Mouse (Mus musculus): ENCODE results near the gene Ank3.

Ank3 gene

DNA sequence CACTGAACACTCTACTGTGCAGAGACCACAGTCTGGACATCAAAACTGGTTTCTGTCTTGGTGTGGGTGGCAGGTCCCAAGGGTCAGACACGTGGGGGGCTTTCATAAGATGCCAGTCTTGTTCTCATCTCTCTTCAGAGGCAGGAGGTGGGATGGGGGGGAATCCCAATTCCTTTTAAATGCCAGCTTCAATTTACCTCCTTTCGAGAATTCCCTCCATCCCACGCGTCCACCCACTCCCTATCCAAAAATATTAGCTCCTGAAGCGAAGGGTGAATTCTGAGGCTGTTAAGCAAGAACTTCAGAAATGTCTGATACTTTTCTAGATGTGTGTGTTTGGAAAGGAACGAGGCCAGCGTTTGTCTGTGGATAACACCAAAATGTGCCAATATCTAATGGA is 177.7 kb downstream of the Ank3 start:
- no peak for DNase-seq

DNA sequence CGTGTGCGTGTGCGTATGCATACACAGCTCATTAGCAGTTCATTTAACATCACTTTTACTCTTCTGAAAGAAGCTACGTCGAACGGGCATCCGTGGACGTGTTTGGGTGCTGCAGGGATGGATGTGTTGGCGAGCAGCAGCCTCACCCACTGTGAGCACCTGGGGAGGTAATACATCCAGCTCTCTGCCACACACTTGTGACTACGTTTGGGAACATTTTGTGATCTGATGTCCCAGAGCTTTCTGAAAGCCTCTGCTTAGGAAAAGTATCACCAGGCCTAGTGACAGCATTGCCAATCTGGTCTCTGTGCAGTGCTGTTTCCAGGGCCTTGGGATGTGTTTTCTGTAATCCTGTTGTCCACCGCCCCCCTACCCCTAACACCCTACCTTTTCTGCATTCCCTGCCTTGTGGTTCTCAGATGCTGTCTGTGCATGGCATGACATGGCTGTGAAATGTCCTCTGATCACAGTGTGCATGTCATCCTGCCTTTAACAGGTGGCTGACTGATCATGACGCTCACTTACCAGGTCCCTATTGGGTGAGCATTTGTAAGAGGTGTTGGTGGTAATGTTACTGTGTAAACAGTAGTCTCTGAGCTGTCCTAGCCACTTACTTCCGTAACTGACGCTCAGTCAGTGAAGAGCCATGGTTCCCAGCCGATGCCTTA is 178.6 kb downstream of the Ank3 start:
- no peak for DNase-seq

DNA sequence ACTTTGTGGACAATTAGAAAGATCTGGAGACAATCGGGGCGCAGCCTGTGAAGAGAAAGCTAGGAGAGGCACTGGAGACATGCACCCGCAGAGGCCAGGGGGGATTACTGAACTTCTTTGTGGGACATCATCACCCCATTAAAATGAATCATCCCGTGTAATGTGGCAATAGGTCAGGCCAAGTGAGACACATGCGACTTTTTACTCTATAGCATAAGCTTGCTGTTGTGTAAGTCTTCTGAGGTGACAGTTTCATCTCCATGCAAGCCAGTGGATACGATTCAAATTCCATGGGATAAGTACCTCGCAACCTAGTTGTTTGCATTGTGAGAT is 179.1 kb downstream of the Ank3 start:
- DNase-seq: no peak

DNA sequence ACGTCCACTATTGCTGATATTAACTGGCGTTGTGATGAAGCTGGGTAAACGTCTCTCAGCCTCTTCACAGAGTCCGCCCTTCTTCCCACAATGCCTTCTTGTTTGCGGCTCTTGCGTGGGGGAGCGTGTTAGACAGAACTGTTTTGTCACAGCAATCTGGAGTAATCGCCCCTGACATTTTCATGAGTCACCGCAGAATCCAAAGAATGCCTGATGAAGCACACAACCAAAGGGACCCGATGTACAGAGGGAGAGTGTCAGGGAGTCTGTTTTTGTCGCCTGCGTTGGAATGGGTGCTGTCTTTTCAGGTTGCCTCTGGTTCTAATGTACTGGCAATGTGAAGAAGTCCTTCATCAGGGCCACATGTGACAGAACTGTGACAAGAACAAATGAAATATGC is 181.0 kb downstream of the Ank3 start:
- peak; percentile 22 for DNase-seq

DNA sequence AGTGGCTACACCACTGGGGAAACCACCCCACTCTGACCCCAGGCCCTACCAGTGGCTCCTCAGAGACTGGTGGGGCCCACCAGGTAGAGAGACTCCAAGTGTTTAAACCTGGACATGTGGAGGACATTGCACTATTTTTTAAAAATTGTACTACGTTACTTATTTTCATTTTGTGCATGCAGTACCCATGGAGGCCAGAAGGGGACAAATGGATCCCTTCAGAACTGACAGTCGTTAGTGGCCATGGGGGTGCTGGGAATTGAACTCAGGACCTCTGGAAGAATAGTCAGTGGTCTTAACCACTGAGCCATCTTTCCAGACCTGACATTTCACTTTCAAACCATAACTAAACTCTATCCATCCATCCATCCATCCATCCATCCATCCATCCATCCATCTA is 183.0 kb downstream of the Ank3 start:
- DNase-seq: no peak

DNA sequence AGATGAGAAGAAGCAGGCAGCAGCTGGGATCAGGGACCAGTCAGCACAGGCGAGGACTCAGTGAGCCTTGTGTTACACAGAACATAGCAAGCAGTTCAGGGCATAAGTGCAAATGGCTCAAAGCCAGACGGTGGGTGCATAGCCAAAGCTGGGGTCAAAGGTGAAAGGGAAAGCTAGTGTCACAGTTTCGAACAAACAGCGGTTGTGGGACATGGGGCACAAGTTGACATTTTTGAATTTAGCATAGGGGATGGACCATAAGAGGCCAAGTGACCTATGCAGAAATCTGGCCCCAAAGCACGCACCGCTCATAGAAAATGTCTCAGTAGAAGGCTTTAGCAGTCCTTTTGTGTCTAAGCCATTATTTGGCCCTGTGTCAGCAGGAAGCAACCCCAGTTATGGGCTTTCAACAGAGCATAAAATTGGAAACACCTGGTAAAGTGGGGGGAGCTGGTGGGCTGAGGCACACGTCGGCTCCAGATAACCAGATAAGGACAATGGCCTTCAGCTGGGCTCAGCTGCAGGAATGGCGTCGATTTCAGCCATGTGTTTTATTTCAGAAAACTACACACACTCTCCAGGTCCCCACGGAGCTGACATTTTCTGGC is 185.4 kb downstream of the Ank3 start:
- peak; percentile 82 for DNase-seq

DNA sequence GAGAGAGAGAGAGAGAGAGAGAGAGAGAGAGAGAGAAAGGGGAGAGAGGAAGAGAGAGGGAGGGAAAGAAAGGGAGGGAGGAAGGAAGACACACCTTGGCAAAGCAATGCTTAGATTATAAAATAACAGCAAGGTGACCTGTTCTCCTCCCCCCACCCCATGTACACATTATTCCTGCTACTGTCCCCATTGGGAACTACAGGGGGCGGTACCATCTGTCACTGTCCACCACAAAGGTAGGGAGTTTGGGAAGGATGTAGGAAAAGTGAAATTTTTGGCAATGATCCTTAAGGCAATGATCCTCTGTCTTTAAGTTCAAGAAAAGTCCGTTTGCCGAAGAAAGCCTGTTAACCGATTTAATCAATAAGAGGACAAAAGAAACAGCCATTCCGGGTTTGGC is 186.0 kb downstream of the Ank3 start:
- no peak for DNase-seq

DNA sequence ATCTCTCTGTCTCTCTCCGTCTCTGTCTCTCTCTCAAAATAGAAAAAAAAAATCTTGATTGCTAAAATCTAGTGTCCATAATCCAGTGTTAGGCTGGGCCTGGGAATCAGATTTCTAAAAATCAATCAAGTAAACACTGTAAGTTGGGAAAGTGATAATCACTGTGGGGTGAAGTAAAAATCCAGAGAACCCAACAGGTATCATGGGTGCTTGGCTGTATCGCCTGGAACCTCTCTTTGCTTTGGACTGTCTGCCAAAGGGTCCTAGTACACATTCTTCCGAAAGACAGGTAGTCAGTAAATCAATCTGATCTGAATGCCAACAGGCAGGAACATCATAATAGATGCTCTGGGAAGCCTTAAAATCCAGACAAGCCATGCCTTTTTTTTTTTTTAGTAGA is 186.7 kb downstream of the Ank3 start:
- no peak for DNase-seq

DNA sequence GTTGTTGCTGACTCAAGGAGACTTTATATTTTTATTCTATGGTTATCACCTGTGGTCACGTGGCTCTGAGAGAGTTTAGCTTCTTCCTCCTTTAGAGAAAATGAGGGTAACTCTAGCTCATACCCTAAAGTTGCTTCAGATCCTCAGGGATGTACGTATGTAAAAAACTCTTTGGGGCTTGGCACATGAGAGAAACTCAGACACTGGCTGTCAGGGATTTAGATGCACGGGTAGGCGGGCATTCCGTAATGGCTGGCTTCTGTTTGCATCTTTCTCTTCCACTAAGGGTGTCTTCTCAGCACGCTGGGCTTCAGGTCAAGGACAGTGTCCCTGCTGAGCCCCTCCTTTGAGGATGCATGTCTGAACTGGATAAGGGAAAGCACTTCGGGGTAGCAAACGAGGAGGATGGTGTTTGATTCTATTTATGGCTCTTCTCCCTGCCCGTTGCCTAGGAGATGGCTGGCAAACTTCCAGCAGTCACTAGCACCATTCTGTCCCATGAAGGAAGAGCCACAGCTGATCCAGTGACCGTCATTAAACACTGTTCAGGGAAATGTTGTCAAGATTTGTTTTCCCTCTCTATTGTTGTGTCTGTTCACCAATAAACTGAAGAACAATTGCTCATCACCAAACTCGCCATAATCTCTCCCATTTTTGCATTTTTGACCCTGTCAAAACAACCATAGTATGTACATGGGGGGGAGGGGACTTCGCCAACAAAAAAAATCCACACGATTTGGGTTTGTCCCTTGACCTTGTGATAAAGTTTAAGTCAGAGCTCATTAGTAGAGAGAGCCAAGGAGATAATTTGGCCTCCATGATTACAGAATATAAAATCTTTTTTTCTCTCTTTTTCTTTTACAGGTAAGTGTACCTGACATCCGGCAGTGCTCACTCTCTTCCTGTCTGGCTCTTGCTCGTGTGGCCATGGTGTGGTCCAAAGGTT is 195.9 kb downstream of the Ank3 start:
- DNase-seq: peak; percentile 87

DNA sequence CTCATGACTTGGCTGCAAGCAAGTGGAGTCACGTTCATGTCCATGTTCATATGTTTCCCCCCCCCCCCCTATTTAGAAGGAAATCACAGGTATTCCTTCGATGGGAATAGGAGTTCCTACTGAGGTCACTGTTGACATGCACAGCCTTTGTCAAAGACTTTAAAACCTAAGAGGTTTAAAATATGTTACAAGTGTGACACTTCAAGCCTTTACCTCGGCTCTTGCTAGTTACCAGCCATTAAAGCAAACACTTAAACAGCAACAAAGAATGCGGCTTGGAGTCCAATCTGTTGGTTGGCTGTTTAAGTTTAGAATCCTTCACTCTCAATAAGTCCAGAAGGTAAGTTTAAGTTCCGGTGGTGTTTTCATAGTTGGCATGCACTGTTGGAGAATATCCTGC is 196.9 kb downstream of the Ank3 start:
- DNase-seq: no peak

DNA sequence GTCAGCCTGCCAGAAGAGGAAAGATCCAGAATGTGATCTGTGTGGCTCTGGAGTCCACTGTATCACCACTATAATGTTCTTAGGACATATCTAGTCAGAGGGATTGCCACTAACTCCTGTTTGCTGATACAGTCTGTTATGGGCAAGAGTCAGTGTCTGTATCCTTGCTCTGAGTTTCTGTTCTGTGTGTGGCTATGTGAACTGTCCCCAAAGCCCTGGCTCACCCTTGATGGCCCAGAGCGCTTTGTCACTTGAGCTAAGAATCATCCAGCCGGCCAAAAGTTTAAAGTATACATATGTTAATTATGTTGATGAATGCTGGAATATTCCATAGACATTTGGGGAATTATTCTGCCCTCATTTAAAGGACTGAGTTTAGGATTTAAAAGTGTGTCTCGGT is 202.9 kb downstream of the Ank3 start:
- DNase-seq: no peak

DNA sequence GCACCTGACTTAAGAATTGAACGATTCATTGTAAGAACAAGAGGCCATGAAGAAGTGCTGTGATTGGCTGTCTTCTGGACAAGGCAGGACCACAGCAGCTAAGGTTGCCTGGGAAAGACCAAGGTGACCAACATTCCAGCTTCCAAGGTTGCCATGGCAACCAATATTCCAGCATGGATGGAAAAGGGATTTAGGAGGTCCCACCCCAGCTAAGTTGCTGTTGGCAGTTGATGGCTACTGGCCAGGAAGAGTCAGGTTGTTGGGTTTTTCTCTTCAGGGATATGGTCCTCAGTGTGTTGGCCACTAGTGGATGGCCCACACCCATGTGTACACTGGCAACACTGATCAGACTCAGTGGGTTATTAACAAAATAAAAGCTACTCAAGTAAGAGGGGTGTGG is 204.1 kb downstream of the Ank3 start:
- no peak for DNase-seq

DNA sequence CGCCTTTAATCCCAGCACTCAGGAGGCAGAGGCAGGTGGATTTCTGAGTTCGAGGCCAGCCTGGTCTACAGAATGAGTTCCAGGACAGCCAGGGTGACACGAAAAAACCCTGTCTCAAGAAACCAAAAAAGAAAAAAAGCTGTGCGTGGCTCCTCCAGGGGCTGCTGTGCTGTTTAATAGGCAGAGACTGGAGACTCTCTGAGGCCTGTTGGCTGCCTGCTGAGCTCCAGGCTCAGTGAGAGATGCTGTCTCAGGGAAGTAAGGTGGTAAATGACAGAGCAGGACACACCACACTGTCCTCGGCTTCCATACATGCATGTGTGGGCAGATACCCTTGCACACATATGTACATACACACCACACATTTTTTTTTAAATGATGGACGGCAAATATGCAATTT is 206.0 kb downstream of the Ank3 start:
- no peak for DNase-seq

DNA sequence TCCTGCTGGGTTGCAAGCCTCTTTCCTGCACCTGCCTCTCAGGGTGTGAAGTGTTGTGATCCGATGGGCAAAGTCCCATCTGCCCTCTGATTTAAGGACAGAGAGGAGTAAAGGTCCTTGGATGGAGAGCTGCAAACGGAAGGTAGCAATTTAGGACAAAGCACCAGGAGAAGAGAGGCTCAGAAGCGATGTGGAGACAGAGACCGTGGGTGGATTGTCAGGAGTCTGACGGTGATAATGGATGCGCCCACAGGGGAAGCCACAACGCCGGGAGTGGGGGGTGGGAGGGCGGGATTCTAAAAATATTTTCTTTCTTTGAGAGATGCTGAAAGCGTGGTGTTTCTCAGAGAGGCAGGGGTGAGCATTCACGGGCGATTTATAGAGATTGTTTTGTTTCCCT is 206.6 kb downstream of the Ank3 start:
- no peak for DNase-seq

DNA sequence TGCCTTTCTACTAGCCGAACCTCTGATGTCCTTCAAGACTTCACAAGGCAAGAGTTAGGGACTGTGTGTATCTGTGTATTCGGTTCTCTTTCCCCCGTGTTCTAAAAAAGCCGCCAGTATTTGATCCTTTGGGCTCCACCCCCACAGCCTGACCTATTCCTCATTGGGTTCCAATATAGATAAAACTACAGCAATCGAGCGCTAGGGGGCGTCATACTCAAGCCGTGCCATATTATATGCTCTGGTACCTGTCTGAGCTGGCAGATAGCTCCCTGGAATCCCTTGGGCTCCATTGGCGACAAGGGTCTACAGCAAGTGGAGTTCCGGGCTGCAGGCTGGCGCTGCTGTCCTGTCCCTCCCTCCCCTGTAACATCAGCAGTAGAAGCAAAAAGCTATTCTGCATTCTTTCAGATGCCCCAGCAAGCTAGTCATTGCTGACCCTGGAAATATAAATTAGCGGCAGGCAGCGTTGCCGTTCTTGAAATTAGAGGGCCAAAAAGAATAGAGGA is 209.1 kb downstream of the Ank3 start:
- DNase-seq: no peak

DNA sequence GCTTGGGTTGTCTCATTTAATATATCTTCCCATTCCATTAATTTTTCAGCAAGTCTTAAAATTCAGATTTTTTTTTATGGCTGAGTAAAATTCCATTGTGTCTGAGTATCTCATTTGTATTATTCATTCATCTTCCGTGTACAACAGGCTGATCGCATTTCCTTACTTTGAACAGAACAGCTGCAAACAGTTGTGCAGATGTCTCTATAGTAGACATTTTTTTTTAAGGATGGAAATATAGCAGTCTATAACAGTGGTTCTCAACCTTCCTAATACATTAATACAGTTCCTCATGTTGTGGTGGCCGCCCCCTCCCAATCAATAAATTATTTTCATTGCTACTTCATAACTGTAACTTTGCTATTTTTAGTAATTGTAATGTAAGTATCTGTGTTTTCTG is 212.7 kb downstream of the Ank3 start:
- no peak for DNase-seq

DNA sequence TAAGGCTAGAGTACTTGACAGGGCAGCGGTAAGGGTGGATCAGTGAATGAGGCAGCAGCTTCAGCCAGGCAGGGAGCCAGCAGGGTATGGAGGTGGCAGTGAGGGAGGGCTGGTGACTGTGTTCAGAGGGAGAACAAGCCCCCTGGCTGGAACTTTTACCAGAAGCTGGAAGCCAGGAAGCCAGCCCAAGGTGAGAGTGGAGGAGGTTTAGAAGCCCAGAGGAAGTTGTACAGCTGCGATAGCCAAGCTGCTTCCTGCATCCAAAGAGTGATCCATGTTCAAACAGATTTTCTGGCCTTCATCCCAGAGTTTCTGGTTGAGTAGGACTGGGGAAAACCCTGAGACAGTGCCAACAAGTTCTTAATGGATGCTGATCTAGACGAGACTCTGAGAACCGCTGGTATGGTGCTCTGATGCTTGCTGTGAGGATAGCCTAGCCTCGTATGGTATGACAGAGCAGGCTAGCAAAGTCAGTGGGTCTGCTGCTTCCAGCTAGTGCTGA is 213.3 kb downstream of the Ank3 start:
- peak; percentile 64 for DNase-seq

DNA sequence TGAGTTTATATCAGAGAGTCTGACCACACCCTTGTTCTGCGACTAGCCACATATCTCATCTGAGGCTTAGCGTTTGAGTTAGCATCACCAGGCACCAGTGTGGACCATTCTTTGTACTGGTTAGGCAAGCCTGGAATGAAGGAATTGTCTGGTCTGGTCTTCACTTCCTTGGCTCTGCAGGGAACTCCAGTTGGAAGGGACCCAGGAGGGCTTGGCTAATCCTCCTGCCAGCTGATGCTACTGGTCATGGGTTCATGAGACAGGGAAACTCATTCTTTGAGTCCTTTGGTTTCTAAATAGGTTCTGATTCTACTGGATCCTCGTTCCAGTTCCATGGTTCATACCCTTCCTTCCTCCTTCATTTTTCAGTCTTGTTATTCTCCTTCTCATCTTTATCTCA is 218.4 kb downstream of the Ank3 start:
- DNase-seq: no peak

DNA sequence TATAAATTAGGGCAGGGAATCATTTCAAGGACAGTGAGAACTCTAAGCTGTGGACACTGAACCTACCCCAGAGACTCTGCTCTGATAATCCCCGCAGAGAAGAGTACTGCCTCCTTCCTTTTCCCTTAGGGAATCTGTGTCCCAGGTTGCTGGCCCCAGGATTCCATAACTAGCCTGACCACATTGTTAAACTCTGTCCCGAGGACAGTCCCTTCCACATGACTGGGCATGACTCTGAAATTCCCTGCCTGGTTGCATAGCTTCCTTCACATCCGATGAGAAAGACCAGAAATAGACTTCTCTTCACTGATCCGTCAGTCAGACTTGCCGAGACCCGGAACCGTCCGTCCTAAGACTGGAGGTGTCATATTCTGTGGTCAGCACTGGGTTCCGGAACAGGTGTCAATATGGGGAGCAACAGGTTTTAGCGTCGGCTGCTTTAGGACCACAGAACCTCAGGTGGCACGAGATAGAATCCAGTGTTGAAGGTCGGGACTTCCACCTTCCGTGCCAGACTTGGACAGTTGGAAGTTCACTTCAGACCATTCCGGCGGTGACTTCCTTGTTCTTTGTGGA is 219.1 kb downstream of the Ank3 start:
- peak; percentile 30 for DNase-seq

DNA sequence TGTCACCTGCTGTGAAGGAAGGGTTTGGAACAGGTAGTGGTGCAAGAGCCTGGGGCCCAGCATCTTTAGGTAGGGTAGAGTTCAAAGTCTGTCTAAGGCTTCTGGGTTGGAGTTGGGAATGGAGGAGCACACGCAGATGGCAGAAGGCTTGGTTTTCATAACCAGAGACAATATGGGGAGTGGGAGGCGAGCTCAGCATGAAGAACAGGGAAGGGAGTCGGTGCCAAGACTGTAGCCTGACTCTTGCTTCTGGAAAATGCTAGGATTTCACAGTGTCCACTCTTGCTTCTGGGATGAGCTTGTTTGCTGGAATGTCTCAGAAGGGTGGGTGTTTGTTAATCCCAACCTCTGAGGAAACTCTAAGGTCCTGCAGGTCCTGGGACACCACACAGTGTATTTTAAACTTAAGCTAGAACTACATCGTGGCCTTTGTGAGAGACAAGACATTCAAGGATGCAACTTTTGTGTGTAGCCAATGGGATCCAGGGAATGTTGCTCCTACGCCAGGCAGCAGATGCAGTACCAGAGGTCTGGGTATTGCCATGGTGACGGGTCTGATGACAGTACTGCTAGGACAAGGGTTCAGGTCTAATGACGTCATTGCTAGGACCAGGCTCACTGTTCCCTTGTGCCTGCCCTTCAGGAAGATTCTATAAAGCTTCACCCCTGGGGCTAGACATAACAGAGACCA is 222.3 kb downstream of the Ank3 start:
- DNase-seq: no peak

DNA sequence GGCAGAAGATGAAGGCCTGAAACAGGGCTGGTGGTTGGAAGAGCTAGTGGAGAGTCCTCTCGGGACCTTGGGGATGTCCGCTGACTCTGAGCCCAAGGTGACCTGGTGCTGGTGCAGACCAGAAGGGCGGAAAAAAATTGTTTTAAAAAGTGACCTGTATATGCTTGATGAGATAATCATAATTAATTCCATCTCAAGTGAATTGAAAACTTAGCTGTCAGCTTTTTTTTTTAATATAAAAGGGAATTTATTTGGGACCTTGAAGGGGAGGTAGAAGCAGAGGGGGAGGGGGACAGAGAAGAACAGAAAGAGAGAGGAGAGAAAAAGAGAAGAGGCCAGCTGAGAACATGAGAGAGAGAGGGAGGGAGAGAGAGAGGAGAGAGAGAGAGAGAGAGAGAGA is 229.2 kb downstream of the Ank3 start:
- DNase-seq: no peak

DNA sequence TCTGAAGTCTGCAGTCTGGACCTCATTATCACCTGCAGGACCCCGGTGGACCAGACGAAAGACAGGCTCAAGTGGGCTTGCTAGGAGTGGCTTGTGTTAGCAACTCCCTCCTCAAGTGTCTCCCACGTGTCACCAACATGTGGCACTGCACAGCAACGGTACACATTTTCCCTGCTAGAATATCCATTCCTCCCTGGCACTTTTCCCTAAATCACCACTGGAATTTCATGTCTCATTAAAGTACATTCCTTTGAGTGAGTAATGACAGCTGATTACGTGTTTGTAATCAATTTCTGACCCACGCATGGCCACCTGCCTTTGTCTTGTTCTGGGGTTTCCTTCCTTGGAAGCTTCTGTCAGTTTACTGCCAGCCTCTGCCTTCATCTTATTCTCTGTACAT is 230.2 kb downstream of the Ank3 start:
- no peak for DNase-seq
